Mouse (Mus musculus) midbrain, embryonic 12.5 days (tissue): ENCODE results near the gene Nim1k. TPM values are rescaled to one million over a fixed set of nuclear protein-coding genes. Genes with fewer than 3 reads are reported as not detected.
A peak's percentile ranks its signal among the peaks of the same experiment; 100 is the strongest.

Experiments
- ATAC-seq: fragments of 200-750 bp; cut with Nextera tagmentation; 2 replicates; pipeline ENCODE4 v1.8.0; 2017; ENCODE audit warnings: low read depth, moderate TSS enrichment, moderate library complexity; ENCODE audit not compliant: low FRiP score
- H3K27ac ChIP-seq: fragments of 300-500 bp; sonication (generic); replicated peaks from 2 replicates; pipeline ENCODE4 v1.5.1; 2016; ENCODE audit warnings: mild to moderate bottlenecking
- H3K27me3 ChIP-seq: fragments of 300-500 bp; sonication (generic); 2 replicates; pipeline ENCODE4 v1.6.1; 2016; ENCODE audit warnings: mild to moderate bottlenecking
- H3K36me3 ChIP-seq: fragments of 300-500 bp; sonication (generic); 2 replicates; pipeline ENCODE4 v1.6.1; 2016
- H3K4me1 ChIP-seq: fragments of 300-500 bp; sonication (generic); 2 replicates; pipeline ENCODE4 v1.6.1; 2016
- H3K4me2 ChIP-seq: fragments of 300-500 bp; sonication (generic); replicated peaks from 2 replicates; pipeline ENCODE4 v1.6.1; 2016; ENCODE audit warnings: mild to moderate bottlenecking, moderate library complexity
- H3K4me3 ChIP-seq: fragments of 300-500 bp; sonication (generic); 2 replicates; pipeline ENCODE4 v1.5.1; 2016; ENCODE audit warnings: mild to moderate bottlenecking
- H3K9ac ChIP-seq: fragments of 300-500 bp; sonication (generic); replicated peaks from 2 replicates; pipeline ENCODE4 v1.6.1; 2016; ENCODE audit warnings: mild to moderate bottlenecking, moderate library complexity
- H3K9me3 ChIP-seq: fragments of 300-500 bp; sonication (generic); 2 replicates; pipeline ENCODE4 v1.6.1; 2016; ENCODE audit warnings: mild to moderate bottlenecking
- WGBS: fragments of 180-500 bp; shearing (Covaris S2); methylation state at CpG from one replicate; pipeline ENCODE4 v1.1.7; 2016; 5-methylcytosine and 5-hydroxymethylcytosine counted together
- polyA plus RNA-seq: library from polyadenylated mRNA; unstranded; fragments of >200 nt; fragmentation: Nextera tagmentation; extraction: Ambion mirVana; gene quantifications from 2 replicates; pipeline ENCODE4 v1.2.1, GENCODE M21; 2016

The Nim1k gene
- polyA plus RNA-seq, 1 experiment from 2014 or later, result 1.7 TPM

GRCm38 (mm10) chr13:119754635-119755020 lies 1.1 kb downstream of the Nim1k start:
- ATAC-seq, result no peak
- WGBS, result 35% methylated on average over 3 of the region's 3 CpGs

GRCm38 (mm10) chr13:119753859-119754634 lies 1.6 kb downstream of the Nim1k start:
- no peaks in the 10 kb centered on the region for H3K36me3 ChIP-seq
- peaks cover 22% of the 10 kb centered on the region for H3K4me1 ChIP-seq
- no peak overlapping the region for H3K4me3 ChIP-seq
- H3K9ac ChIP-seq, result no peak overlapping the region
- ATAC-seq, result peak; percentile 32; the same call in 1 of the 2 replicates
- no peak overlapping the region; the same call in 1 of the 2 replicates for H3K27ac ChIP-seq
- H3K27me3 ChIP-seq, result no peaks in the 10 kb centered on the region
- 39% methylated on average over 9 of the region's 9 CpGs for WGBS
- no peak overlapping the region for H3K4me2 ChIP-seq
- H3K9me3 ChIP-seq, result no peaks in the 10 kb centered on the region

More at GRCm38 (mm10) chr13:119754635-119755020, 1.1 kb downstream of the Nim1k start:
- Histone ChIP-seq H3K27me3 (no peaks in the 10 kb centered on the region), H3K4me2 (peak overlapping the region; percentile 94), H3K4me3 (peak overlapping the region; percentile 59; the same call in 1 of the 2 replicates), H3K36me3 (no peaks in the 10 kb centered on the region), H3K9me3 (no peaks in the 10 kb centered on the region), H3K4me1 (peaks cover 22% of the 10 kb centered on the region), H3K27ac (no peak overlapping the region), H3K9ac (no peak overlapping the region)

- ATAC-seq, result no peak
- Histone ChIP-seq H3K9me3 (no peaks in the 10 kb centered on the region), H3K27me3 (no peaks in the 10 kb centered on the region), H3K4me2 (no peak overlapping the region), H3K9ac (no peak overlapping the region), H3K4me1 (peaks cover 8% of the 10 kb centered on the region), H3K36me3 (no peaks in the 10 kb centered on the region), H3K27ac (no peak overlapping the region), H3K4me3 (no peak overlapping the region)
- 84% methylated on average over 4 of the region's 4 CpGs for WGBS
Observed at GRCm38 (mm10) chr13:119746930-119747329, 8.8 kb downstream of the Nim1k start.

GRCm38 (mm10) chr13:119743470-119743869 lies 12.2 kb downstream of the Nim1k start:
- H3K9ac ChIP-seq, result no peak overlapping the region
- no peak for ATAC-seq
- no peak overlapping the region for H3K27ac ChIP-seq
- no peaks in the 10 kb centered on the region for H3K27me3 ChIP-seq
- no peak overlapping the region for H3K4me2 ChIP-seq
- H3K4me3 ChIP-seq, result no peak overlapping the region
- H3K36me3 ChIP-seq, result no peaks in the 10 kb centered on the region
- peaks cover 16% of the 10 kb centered on the region for H3K4me1 ChIP-seq
- no peaks in the 10 kb centered on the region for H3K9me3 ChIP-seq
- 67% methylated on average over 3 of the region's 3 CpGs for WGBS

- H3K27me3 ChIP-seq, result no peaks in the 10 kb centered on the region
- ATAC-seq, result no peak
- H3K36me3 ChIP-seq, result no peaks in the 10 kb centered on the region
- 87% methylated on average over 6 of the region's 6 CpGs for WGBS
- no peak overlapping the region for H3K4me2 ChIP-seq
- H3K9ac ChIP-seq, result no peak overlapping the region
- H3K27ac ChIP-seq, result no peak overlapping the region
- no peak overlapping the region for H3K4me3 ChIP-seq
- peaks cover 16% of the 10 kb centered on the region for H3K4me1 ChIP-seq
- H3K9me3 ChIP-seq, result no peaks in the 10 kb centered on the region
Observed at GRCm38 (mm10) chr13:119742711-119743415, 12.8 kb downstream of the Nim1k start.

- no peaks in the 10 kb centered on the region for H3K27me3 ChIP-seq
- H3K27ac ChIP-seq, result peak overlapping the region; percentile 21
- no peaks in the 10 kb centered on the region for H3K36me3 ChIP-seq
- 3% methylated on average over 19 of the region's 19 CpGs for WGBS
- H3K4me3 ChIP-seq, result peak overlapping the region; percentile 20
- H3K4me2 ChIP-seq, result peak overlapping the region; percentile 43
- peak; percentile 67 for ATAC-seq
- no peaks in the 10 kb centered on the region for H3K9me3 ChIP-seq
- H3K9ac ChIP-seq, result no peak overlapping the region
- H3K4me1 ChIP-seq, result peaks cover 16% of the 10 kb centered on the region
Observed at GRCm38 (mm10) chr13:119741390-119742237, 14.1 kb downstream of the Nim1k start.

- Histone ChIP-seq H3K36me3 (no peaks in the 10 kb centered on the region), H3K4me1 (peaks cover 9% of the 10 kb centered on the region), H3K9me3 (no peaks in the 10 kb centered on the region), H3K27ac (no peak overlapping the region), H3K9ac (no peak overlapping the region), H3K4me2 (no peak overlapping the region), H3K4me3 (no peak overlapping the region), H3K27me3 (no peaks in the 10 kb centered on the region)
- no peak for ATAC-seq
- WGBS, result 46% methylated on average over 6 of the region's 6 CpGs
Observed at GRCm38 (mm10) chr13:119731448-119731847, 24.2 kb downstream of the Nim1k start.

GRCm38 (mm10) chr13:119729406-119729805 lies 26.3 kb downstream of the Nim1k start:
- Histone ChIP-seq H3K27me3 (no peaks in the 10 kb centered on the region), H3K36me3 (no peaks in the 10 kb centered on the region), H3K4me1 (peaks cover 9% of the 10 kb centered on the region), H3K9me3 (no peaks in the 10 kb centered on the region), H3K4me2 (no peak overlapping the region), H3K4me3 (no peak overlapping the region), H3K9ac (no peak overlapping the region), H3K27ac (no peak overlapping the region)
- ATAC-seq, result no peak
- WGBS, result 92% methylated on average over 7 of the region's 7 CpGs

GRCm38 (mm10) chr13:119727608-119728387 lies 27.9 kb downstream of the Nim1k start:
- 67% methylated on average over 26 of the region's 26 CpGs for WGBS
- H3K36me3 ChIP-seq, result no peaks in the 10 kb centered on the region
- H3K9me3 ChIP-seq, result no peaks in the 10 kb centered on the region
- ATAC-seq, result no peak
- H3K27ac ChIP-seq, result no peak overlapping the region
- no peak overlapping the region for H3K4me3 ChIP-seq
- no peaks in the 10 kb centered on the region for H3K27me3 ChIP-seq
- no peak overlapping the region for H3K9ac ChIP-seq
- H3K4me2 ChIP-seq, result no peak overlapping the region
- H3K4me1 ChIP-seq, result peaks cover 9% of the 10 kb centered on the region

GRCm38 (mm10) chr13:119724541-119724940 lies 31.1 kb downstream of the Nim1k start:
- Histone ChIP-seq H3K4me3 (no peak overlapping the region), H3K4me2 (no peak overlapping the region), H3K9ac (no peak overlapping the region), H3K9me3 (no peaks in the 10 kb centered on the region), H3K4me1 (peaks cover 9% of the 10 kb centered on the region), H3K27me3 (no peaks in the 10 kb centered on the region), H3K27ac (no peak overlapping the region), H3K36me3 (no peaks in the 10 kb centered on the region)
- 87% methylated on average over 7 of the region's 7 CpGs for WGBS
- no peak for ATAC-seq

GRCm38 (mm10) chr13:119723368-119723767 lies 32.3 kb downstream of the Nim1k start:
- Histone ChIP-seq H3K4me3 (no peak overlapping the region), H3K9ac (no peak overlapping the region), H3K36me3 (no peaks in the 10 kb centered on the region), H3K27me3 (no peaks in the 10 kb centered on the region), H3K27ac (no peak overlapping the region), H3K4me1 (peaks cover 9% of the 10 kb centered on the region), H3K4me2 (no peak overlapping the region), H3K9me3 (no peaks in the 10 kb centered on the region)
- no peak for ATAC-seq
- WGBS, result 85% methylated on average over 5 of the region's 5 CpGs
